Mouse (Mus musculus): ENCODE data around the gene Rabepk.
"Not testable (repeated sequence)": the region's sequence is repeated elsewhere in the genome, so short reads cannot be mapped to it uniquely, and the experiment has no call there.

- TF ChIP-seq POLR2A (IDR thresholded peaks at IDR 0.05; ENCODE audit: low read depth, low read length); NELFE (IDR thresholded peaks at IDR 0.05; ENCODE audit: low read depth, low read length); MAFK (IDR thresholded peaks at IDR 0.05; ENCODE audit: insufficient replicate concordance, low read length); MAX (IDR thresholded peaks at IDR 0.05; ENCODE audit: low read length); ZKSCAN1 (IDR thresholded peaks at IDR 0.05; ENCODE audit: borderline replicate concordance, low read depth, low read length); EP300 (IDR thresholded peaks at IDR 0.05; ENCODE audit: low read length); HCFC1 (IDR thresholded peaks at IDR 0.05; ENCODE audit: low read depth, low read length); BHLHE40 (IDR thresholded peaks at IDR 0.05; ENCODE audit: low read depth, low read length); SMC3 (IDR thresholded peaks at IDR 0.05; ENCODE audit: low read depth, low read length); TCF12 (IDR thresholded peaks at IDR 0.05; ENCODE audit: low read depth, low read length); POLR2AphosphoS2 (IDR thresholded peaks at IDR 0.05; ENCODE audit: low read depth, low read length); PAX5 (IDR thresholded peaks at IDR 0.05; ENCODE audit: low read length): not testable (repeated sequence)
- peak in 1 of 2 experiments; percentile 13; a peak in 1 of 4 replicates for TF ChIP-seq CTCF (conservative IDR thresholded peaks at IDR 0.05 in 1 of 2, IDR thresholded peaks at IDR 0.05 in 1 of 2; ENCODE audit: low read depth in 2 of 2, low read length in 2 of 2)
- 0 out of 2 replicates have a peak, but pooled peaks have one; percentile 7 for TF ChIP-seq SIN3A (IDR thresholded peaks at IDR 0.05; ENCODE audit: low read length)
Measured at GRCm38 (mm10) chr2:34802565-34803245, 3.0 kb upstream of the Rabepk start.

Measured in CH12.LX (cell line).